Mouse (Mus musculus) E14TG2a.4 (cell line): ENCODE measurements around the gene Mgmt.

Experiments used
- CTCF ChIP-seq: conservative IDR thresholded peaks from 2 replicates; pipeline ENCODE4 v1.5.1; 2014; ENCODE audit warnings: low read length
- NANOG ChIP-seq: IDR thresholded peaks from 2 replicates; pipeline ENCODE4 v1.6.1; 2014; ENCODE audit warnings: borderline replicate concordance, low read length, mixed read lengths

DNA sequence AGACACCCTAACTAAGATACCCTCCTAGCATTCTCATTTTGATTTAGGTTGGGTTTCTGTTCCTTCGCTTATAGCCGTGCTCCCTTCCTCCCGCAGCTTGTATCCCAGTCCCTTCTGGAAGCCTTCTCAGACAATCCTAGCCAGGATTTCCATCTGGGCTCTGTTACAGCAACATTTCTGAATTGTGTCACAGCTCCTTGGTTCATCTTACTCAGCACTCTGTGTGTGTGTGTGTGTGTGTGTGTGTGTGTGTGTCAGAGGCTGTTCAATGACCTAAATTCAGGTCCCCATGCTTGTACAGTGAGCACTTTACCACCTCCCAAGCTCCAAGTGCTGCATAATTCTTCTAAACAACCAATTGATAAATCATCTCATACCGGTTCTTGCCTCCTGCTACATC lies 14.0 kb upstream of the Mgmt start:
- TF ChIP-seq CTCF (no peak), NANOG (no peak)
